Mouse (Mus musculus) intestine, embryonic 16.5 days (tissue): ENCODE results near the gene Hist2h2aa1. TPM values are rescaled to one million over a fixed set of nuclear protein-coding genes. Genes with fewer than 3 reads are reported as not detected.

Experiments used
- ATAC-seq: fragments of 200-750 bp; cut with Nextera tagmentation; 2 replicates; pipeline ENCODE4 v1.8.0; 2017; ENCODE audit warnings: moderate TSS enrichment, moderate library complexity
- H3K27ac ChIP-seq: fragments of 300-500 bp; sonication (generic); 2 replicates; pipeline ENCODE4 v1.5.1; 2014; ENCODE audit warnings: mild to moderate bottlenecking, low read length
- H3K27me3 ChIP-seq: fragments of 300-500 bp; sonication (generic); replicated peaks from 2 replicates; pipeline ENCODE4 v1.6.1; 2014; ENCODE audit warnings: low read length, control low read depth, mixed read lengths; ENCODE audit not compliant: control insufficient read depth, insufficient read depth
- H3K36me3 ChIP-seq: fragments of 300-500 bp; sonication (generic); 2 replicates; pipeline ENCODE4 v1.6.1; 2014; ENCODE audit warnings: low read length, control low read depth; ENCODE audit not compliant: control insufficient read depth, insufficient read depth
- H3K4me1 ChIP-seq: fragments of 300-500 bp; sonication (generic); 2 replicates; pipeline ENCODE4 v1.6.1; 2014; ENCODE audit warnings: low read length, control low read depth, mixed read lengths; ENCODE audit not compliant: control insufficient read depth, insufficient read depth
- H3K4me2 ChIP-seq: fragments of 300-500 bp; sonication (generic); 2 replicates; pipeline ENCODE4 v1.6.1; 2014; ENCODE audit warnings: low read depth, low read length, control low read depth
- H3K4me3 ChIP-seq: fragments of 300-500 bp; sonication (generic); 2 replicates; pipeline ENCODE4 v1.5.1; 2014; ENCODE audit warnings: mild to moderate bottlenecking, low read length
- H3K9ac ChIP-seq: fragments of 300-500 bp; sonication (generic); 2 replicates; pipeline ENCODE4 v1.6.1; 2014; ENCODE audit warnings: low read depth, low read length
- H3K9me3 ChIP-seq: fragments of 300-500 bp; sonication (generic); 2 replicates; pipeline ENCODE4 v1.6.1; 2016; ENCODE audit warnings: low read length, control low read depth; ENCODE audit not compliant: control insufficient read depth
- WGBS: fragments of 180-500 bp; shearing (Covaris S2); extraction: QIAGEN DNeasy Blood & Tissue Kit; methylation state at CpG from one replicate; pipeline ENCODE4 v1.1.7; 2014; 5-methylcytosine and 5-hydroxymethylcytosine counted together
- polyA plus RNA-seq: library from polyadenylated mRNA; unstranded; fragments of >200 nt; fragmentation: Nextera tagmentation; extraction: Ambion mirVana; gene quantifications from 2 replicates; pipeline ENCODE4 v1.2.1, GENCODE M21; 2015

Gene Hist2h2aa1
- polyA plus RNA-seq, 1 experiment from 2014 or later: 13.7 TPM

GRCm38 (mm10) chr3:96226695-96227648, 18.3 kb upstream of the Hist2h2aa1 start:
- 50% methylated on average over 8 of the region's 8 CpGs for WGBS
- H3K27ac ChIP-seq: no peak overlapping the region
- no peaks in the 10 kb centered on the region for H3K27me3 ChIP-seq
- H3K36me3 ChIP-seq: no peaks in the 10 kb centered on the region
- H3K9me3 ChIP-seq: no peaks in the 10 kb centered on the region
- H3K9ac ChIP-seq: no peak overlapping the region; the same call in 1 of the 2 replicates
- no peak for ATAC-seq
- H3K4me2 ChIP-seq: no peak overlapping the region
- no peak overlapping the region for H3K4me3 ChIP-seq
- peaks cover 9% of the 10 kb centered on the region; the same call in 1 of the 2 replicates for H3K4me1 ChIP-seq

- ATAC-seq: peak; percentile 19; the same call in 1 of the 2 replicates
- Histone ChIP-seq H3K9ac (no peak overlapping the region), H3K4me2 (no peak overlapping the region), H3K4me1 (no peaks in the 10 kb centered on the region), H3K27me3 (no peaks in the 10 kb centered on the region), H3K9me3 (no peaks in the 10 kb centered on the region), H3K27ac (no peak overlapping the region), H3K4me3 (no peak overlapping the region), H3K36me3 (no peaks in the 10 kb centered on the region)
- WGBS: 66% methylated on average over 2 of the region's 2 CpGs
These were observed 16.5 kb upstream of the Hist2h2aa1 start for GRCm38 (mm10) chr3:96228828-96229227.

DNA sequence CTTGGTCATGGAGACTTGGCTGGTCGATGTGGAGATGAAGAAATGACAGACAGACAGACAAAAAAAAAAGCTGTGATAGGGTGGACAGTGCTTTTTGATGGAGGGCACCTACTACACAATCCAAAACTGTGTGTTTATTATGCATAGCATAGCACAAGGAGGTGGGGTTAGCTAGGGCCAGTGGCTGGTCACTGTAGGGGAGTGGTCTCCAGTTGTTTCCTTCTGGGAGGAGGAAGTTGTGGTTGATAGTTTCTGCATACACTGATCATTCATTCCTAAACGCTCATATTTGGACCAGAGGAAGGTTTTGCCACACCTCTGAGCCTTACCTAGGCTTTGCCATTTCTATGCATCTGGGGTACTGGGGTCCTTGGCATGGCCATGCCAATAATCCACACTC, 14.9 kb upstream of the Hist2h2aa1 start:
- no peak for ATAC-seq
- 72% methylated on average over 2 of the region's 2 CpGs for WGBS

DNA sequence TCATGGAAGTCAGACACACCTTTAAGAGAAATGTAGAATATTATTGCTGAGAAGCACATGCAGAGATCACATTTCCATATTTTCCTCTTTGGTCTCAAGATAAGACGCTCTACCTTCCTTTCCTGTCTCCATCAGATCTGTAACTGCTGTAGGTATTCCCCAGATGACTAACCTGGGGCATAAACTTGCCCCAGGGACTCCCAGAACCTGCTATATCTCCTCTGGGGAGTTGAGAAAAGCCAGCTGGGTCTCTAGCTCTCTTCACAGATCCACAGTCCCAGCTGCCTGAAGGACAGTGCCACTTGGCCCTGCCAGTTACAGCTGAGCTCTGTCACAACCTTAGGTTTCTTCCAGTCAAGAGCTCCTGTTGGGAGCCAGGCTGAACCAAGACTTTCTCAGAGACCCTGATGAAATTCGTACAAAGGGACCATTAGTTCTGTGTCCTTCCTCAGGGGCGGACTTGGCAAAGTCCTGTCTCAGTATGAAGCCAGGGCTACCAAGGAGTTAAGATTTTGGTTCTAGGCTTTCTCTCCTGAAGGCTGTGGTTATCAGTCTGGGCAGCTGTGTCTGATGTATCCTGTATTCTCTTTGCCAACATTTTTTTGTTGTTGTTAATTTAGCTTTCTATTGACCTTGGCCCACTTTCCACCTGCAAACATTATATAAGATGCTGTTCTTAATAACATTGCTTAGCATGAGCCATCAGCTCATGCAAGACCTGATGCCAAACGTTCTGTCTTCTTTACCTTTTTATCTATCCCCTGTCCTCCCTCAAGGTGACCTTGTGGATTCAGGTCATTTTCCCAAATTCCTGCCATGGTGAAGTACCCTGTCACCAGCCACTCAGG, 14.2 kb upstream of the Hist2h2aa1 start:
- no peak overlapping the region for H3K4me2 ChIP-seq
- no peaks in the 10 kb centered on the region for H3K9me3 ChIP-seq
- no peaks in the 10 kb centered on the region for H3K36me3 ChIP-seq
- no peaks in the 10 kb centered on the region for H3K27me3 ChIP-seq
- H3K27ac ChIP-seq: no peak overlapping the region
- no peaks in the 10 kb centered on the region for H3K4me1 ChIP-seq
- H3K4me3 ChIP-seq: no peak overlapping the region
- H3K9ac ChIP-seq: no peak overlapping the region
- ATAC-seq: no peak
- 79% methylated on average over 4 of the region's 4 CpGs for WGBS

More for the DNA sequence above, 14.9 kb upstream of the Hist2h2aa1 start:
- no peak overlapping the region for H3K9ac ChIP-seq
- no peaks in the 10 kb centered on the region for H3K9me3 ChIP-seq
- H3K27ac ChIP-seq: no peak overlapping the region
- no peak overlapping the region for H3K4me2 ChIP-seq
- no peaks in the 10 kb centered on the region for H3K27me3 ChIP-seq
- no peaks in the 10 kb centered on the region for H3K4me1 ChIP-seq
- H3K36me3 ChIP-seq: no peaks in the 10 kb centered on the region
- H3K4me3 ChIP-seq: no peak overlapping the region

GRCm38 (mm10) chr3:96231758-96232120, 13.6 kb upstream of the Hist2h2aa1 start:
- WGBS: 64% methylated on average over 2 of the region's 2 CpGs
- H3K9ac ChIP-seq: no peak overlapping the region
- peaks cover under 1% of the 10 kb centered on the region; the same call in 1 of the 2 replicates for H3K4me1 ChIP-seq
- H3K27ac ChIP-seq: no peak overlapping the region
- H3K27me3 ChIP-seq: no peaks in the 10 kb centered on the region
- no peak overlapping the region for H3K4me2 ChIP-seq
- H3K36me3 ChIP-seq: no peaks in the 10 kb centered on the region
- H3K9me3 ChIP-seq: no peaks in the 10 kb centered on the region
- no peak for ATAC-seq
- no peak overlapping the region for H3K4me3 ChIP-seq

DNA sequence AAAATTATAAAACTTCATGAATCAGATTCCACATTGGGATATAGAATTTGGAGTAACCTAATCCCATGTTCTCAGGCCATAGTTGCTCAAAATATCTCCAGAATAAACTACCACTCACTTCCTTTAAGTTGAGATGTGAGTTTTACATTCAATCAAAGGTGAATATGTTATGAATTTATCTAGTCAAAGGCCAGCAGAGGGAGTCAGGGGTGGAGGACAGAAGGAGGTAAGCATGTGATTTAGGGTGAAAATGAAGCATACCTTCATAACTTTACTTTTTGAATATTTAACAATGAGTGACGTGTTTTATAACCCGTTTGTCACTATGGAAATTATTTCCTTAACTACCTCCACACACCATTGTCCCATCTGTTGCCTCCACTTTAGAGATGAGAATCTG, 10.4 kb upstream of the Hist2h2aa1 start:
- Histone ChIP-seq H3K27ac (no peak overlapping the region), H3K4me3 (no peak overlapping the region), H3K9ac (no peak overlapping the region), H3K4me1 (peaks cover 10% of the 10 kb centered on the region), H3K4me2 (no peak overlapping the region), H3K9me3 (no peaks in the 10 kb centered on the region), H3K36me3 (no peaks in the 10 kb centered on the region), H3K27me3 (no peaks in the 10 kb centered on the region)
- ATAC-seq: no peak
- 90% methylated on average over 2 of the region's 2 CpGs for WGBS

- ATAC-seq: no peak
- no peak overlapping the region for H3K4me3 ChIP-seq
These were observed 9.5 kb upstream of the Hist2h2aa1 start for GRCm38 (mm10) chr3:96235836-96236235.

DNA sequence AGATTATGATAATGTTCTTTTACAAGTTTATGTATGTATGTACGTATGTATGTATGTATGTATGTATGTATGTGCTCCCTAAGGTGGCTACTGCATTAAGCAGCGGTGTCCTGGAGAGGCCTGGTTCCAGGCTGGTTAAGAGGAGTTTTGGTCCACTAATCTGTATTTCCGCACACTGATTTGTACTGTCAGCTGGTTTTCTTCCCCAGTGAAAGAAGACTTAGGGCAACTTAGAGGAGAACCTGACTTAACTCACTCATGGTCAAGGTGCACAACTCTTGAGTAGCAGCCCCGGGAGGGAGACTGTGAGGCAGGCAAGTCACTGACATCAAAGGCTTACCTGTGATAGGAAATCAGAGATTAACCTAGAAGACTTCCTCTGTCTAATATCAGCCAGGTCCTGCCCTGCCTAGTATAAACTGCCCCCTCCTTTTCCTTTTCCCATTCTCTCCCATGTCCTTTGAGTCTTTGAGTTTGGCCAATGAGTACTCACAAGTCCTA, 8.4 kb upstream of the Hist2h2aa1 start:
- no peaks in the 10 kb centered on the region for H3K36me3 ChIP-seq
- H3K9ac ChIP-seq: peak overlapping the region; percentile 65
- no peak for ATAC-seq
- 74% methylated on average over 4 of the region's 4 CpGs for WGBS
- H3K27me3 ChIP-seq: no peaks in the 10 kb centered on the region
- peaks cover 12% of the 10 kb centered on the region for H3K4me1 ChIP-seq
- no peaks in the 10 kb centered on the region for H3K9me3 ChIP-seq
- H3K4me3 ChIP-seq: peak overlapping the region; percentile 55
- H3K4me2 ChIP-seq: peak overlapping the region; percentile 71
- H3K27ac ChIP-seq: peak overlapping the region; percentile 72

More at GRCm38 (mm10) chr3:96235836-96236235, 9.5 kb upstream of the Hist2h2aa1 start:
- WGBS: 46% methylated on average over 3 of the region's 3 CpGs
- Histone ChIP-seq H3K27ac (no peak overlapping the region), H3K4me2 (no peak overlapping the region), H3K27me3 (no peaks in the 10 kb centered on the region), H3K36me3 (no peaks in the 10 kb centered on the region), H3K4me1 (peaks cover 11% of the 10 kb centered on the region), H3K9ac (no peak overlapping the region), H3K9me3 (no peaks in the 10 kb centered on the region)

GRCm38 (mm10) chr3:96237335-96237903, 7.9 kb upstream of the Hist2h2aa1 start:
- Histone ChIP-seq H3K27me3 (no peaks in the 10 kb centered on the region), H3K9me3 (no peaks in the 10 kb centered on the region), H3K4me2 (peak overlapping the region; percentile 71), H3K4me1 (peaks cover 12% of the 10 kb centered on the region), H3K9ac (peak overlapping the region; percentile 65), H3K4me3 (peak overlapping the region; percentile 55), H3K36me3 (no peaks in the 10 kb centered on the region), H3K27ac (peak overlapping the region; percentile 72)
- no peak for ATAC-seq
- WGBS: 14% methylated on average over 7 of the region's 7 CpGs
